Mouse (Mus musculus): ENCODE results near the gene Ckap5.

The Ckap5 gene

GRCm38 (mm10) chr2:91655388-91655787 is 128.8 kb downstream of the Ckap5 start:
- no peak for DNase-seq (ENCODE audit: low spot score)

GRCm38 (mm10) chr2:91655827-91656226 is 129.3 kb downstream of the Ckap5 start:
- no peak for DNase-seq (ENCODE audit: low spot score)

- DNase-seq (ENCODE audit: low spot score) = no peak
Measured at GRCm38 (mm10) chr2:91656774-91657173, 130.2 kb downstream of the Ckap5 start.

GRCm38 (mm10) chr2:91659657-91660056 is 133.1 kb downstream of the Ckap5 start:
- DNase-seq (ENCODE audit: low spot score) = no peak

GRCm38 (mm10) chr2:91660981-91661380 is 134.4 kb downstream of the Ckap5 start:
- DNase-seq (ENCODE audit: low spot score) = no peak

GRCm38 (mm10) chr2:91664780-91665179 is 138.2 kb downstream of the Ckap5 start:
- DNase-seq (ENCODE audit: low spot score) = no peak

- no peak for DNase-seq (ENCODE audit: low spot score)
Measured at GRCm38 (mm10) chr2:91666386-91666910, 139.9 kb downstream of the Ckap5 start.

- DNase-seq (ENCODE audit: low spot score) = no peak
Measured at GRCm38 (mm10) chr2:91667747-91668146, 141.2 kb downstream of the Ckap5 start.

GRCm38 (mm10) chr2:91669326-91669725 is 142.8 kb downstream of the Ckap5 start:
- DNase-seq (ENCODE audit: low spot score) = no peak

- DNase-seq (ENCODE audit: low spot score) = no peak
Measured at GRCm38 (mm10) chr2:91670038-91670437, 143.5 kb downstream of the Ckap5 start.

Measured in layer of hippocampus, adult 9-10 months (tissue).